Mouse (Mus musculus) neural tube, embryonic 14.5 days (tissue): Measurements from ENCODE around the gene Faap100. TPM values are rescaled to one million over a fixed set of nuclear protein-coding genes. Genes with fewer than 3 reads are reported as not detected.
A peak's percentile ranks its signal among the peaks of the same experiment; 100 is the strongest.
"Not testable (repeated sequence)": the region's sequence is repeated elsewhere in the genome, so short reads cannot be mapped to it uniquely, and the experiment has no call there.

Source experiments
- ATAC-seq: fragments of 200-750 bp; cut with Nextera tagmentation; 2 replicates; pipeline ENCODE4 v1.8.0; 2017; ENCODE audit warnings: low read depth, mild to moderate bottlenecking, moderate TSS enrichment, moderate library complexity
- H3K27ac ChIP-seq: fragments of 300-500 bp; sonication (generic); 2 replicates; pipeline ENCODE4 v1.5.1; 2014; ENCODE audit warnings: low read depth, mild to moderate bottlenecking, control low read depth, low read length, moderate library complexity, mixed read lengths
- H3K27me3 ChIP-seq: fragments of 300-500 bp; sonication (generic); 2 replicates; pipeline ENCODE4 v1.6.1; 2014; ENCODE audit warnings: low read length; ENCODE audit not compliant: control insufficient read depth, insufficient read depth
- H3K36me3 ChIP-seq: fragments of 300-500 bp; sonication (generic); 2 replicates; pipeline ENCODE4 v1.6.1; 2014; ENCODE audit warnings: low read length, mixed read lengths; ENCODE audit not compliant: control insufficient read depth, insufficient read depth
- H3K4me1 ChIP-seq: fragments of 300-500 bp; sonication (generic); 2 replicates; pipeline ENCODE4 v1.6.1; 2014; ENCODE audit warnings: low read length; ENCODE audit not compliant: control insufficient read depth, insufficient read depth
- H3K4me2 ChIP-seq: fragments of 300-500 bp; sonication (generic); 2 replicates; pipeline ENCODE4 v1.6.1; 2014; ENCODE audit warnings: mild to moderate bottlenecking, low read depth, low read length, control low read depth
- H3K4me3 ChIP-seq: fragments of 300-500 bp; sonication (generic); 2 replicates; pipeline ENCODE4 v1.5.1; 2014; ENCODE audit warnings: low read depth, low read length, control low read depth, mixed read lengths
- H3K9ac ChIP-seq: fragments of 300-500 bp; sonication (generic); replicated peaks from 2 replicates; pipeline ENCODE4 v1.6.1; 2014; ENCODE audit warnings: low read depth, mild to moderate bottlenecking, control low read depth, low read length, mixed read lengths
- H3K9me3 ChIP-seq: fragments of 300-500 bp; sonication (generic); 2 replicates; pipeline ENCODE4 v1.6.1; 2016; ENCODE audit warnings: low read length; ENCODE audit not compliant: control insufficient read depth
- WGBS: fragments of 180-500 bp; shearing (Covaris S2); extraction: QIAGEN DNeasy Blood & Tissue Kit; methylation state at CpG from one replicate; pipeline ENCODE4 v1.1.7; 2014; 5-methylcytosine and 5-hydroxymethylcytosine counted together
- polyA plus RNA-seq: library from polyadenylated mRNA; unstranded; fragments of >200 nt; fragmentation: Nextera tagmentation; extraction: Ambion mirVana; gene quantifications from 2 replicates; pipeline ENCODE4 v1.2.1, GENCODE M21; 2014

Faap100 gene
- polyA plus RNA-seq, 1 experiment from 2014 or later = 86.8 TPM

DNA sequence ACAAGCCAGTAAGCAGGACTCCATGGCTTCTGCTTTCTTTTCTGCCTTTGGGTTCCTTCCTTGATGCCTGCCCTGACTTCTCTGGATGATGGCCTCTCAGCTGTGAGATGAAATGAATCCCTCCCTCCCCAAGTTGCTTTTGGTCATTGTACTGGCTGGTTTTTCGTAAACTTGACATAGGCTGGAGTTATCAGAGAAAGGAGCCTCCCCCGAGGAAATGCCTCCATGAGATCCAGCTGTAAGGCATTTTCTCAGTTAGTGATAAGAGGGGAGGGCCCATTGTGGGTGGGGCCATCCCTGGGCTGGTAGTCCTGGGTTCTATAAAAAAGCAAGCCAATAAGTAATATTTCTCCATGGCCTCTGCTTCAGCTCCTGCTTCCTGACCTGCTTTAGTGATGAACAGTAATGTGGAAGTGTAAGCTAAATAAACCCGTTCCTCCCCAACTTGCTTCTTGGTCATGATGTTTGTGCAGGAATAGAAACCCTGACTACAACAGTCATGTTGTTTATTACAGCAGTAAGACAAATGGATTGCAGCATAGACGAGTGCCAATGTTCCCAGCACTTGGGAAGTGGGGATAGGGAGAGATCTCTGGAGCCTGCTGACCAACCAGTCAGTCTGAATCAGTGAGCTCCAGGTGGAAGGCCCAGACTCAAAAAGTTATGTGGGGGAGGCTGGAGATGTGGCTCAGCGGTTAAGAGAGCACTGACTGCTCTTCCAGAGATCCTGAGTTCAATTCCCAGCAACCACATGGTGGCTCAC, 23.1 kb downstream of the Faap100 start:
- 78% methylated on average over 5 of the region's 5 CpGs for WGBS
- Histone ChIP-seq H3K9ac (no peak overlapping the region), H3K4me1 (peaks cover 44% of the 10 kb centered on the region), H3K4me2 (no peak overlapping the region), H3K4me3 (no peak overlapping the region), H3K27ac (no peak overlapping the region), H3K9me3 (no peaks in the 10 kb centered on the region), H3K36me3 (no peaks in the 10 kb centered on the region), H3K27me3 (no peaks in the 10 kb centered on the region)
- ATAC-seq = no peak

DNA sequence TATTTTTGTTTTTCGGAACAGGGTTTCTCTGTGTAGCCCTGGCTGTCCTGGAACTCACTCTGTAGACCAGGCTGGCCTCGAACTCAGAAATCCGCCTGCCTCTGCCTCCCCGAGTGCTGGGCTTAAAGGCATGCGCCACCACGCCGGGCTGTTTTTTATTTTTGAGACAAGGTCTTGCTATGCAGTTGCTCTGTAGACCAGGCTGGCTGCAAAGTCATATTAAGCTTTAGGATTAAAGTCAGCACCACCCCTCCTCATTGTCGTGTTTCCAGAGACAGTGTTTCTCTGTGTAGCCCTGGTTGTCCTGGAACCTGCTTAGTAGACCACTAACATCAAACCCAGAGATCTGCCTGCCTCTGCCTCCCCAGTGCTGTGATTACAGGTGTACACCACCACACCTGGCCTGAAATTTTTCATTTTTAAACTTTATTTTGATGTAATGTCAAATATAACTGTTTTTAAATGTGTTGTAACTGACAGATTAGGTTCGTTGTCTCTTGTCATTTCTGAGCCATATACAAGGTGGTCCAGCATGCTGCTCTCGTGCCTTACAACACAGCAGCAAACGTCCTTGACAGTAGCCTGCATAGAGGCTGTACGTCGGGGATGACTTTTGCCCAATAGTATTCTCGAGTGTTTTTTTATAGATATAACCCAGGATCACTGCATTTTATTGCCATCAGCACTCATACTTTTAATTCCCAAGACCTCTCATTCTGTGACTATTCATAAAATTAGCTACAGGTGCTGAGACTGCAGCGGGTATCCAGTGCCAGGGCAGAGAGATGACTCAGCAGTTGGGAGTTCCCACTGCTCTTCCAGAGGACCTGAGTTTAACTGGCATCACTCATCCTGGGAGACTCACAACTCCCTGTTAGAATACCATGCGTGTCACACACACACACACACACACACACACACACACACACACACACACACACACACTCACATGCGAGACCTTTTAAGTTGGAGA, 24.0 kb downstream of the Faap100 start:
- H3K27me3 ChIP-seq = no peaks in the 10 kb centered on the region
- peaks cover 38% of the 10 kb centered on the region for H3K4me1 ChIP-seq
- H3K36me3 ChIP-seq = no peaks in the 10 kb centered on the region
- ATAC-seq = no peak
- no peak overlapping the region for H3K9ac ChIP-seq
- 89% methylated on average over 17 of the region's 17 CpGs for WGBS
- no peak overlapping the region for H3K4me3 ChIP-seq
- no peaks in the 10 kb centered on the region for H3K9me3 ChIP-seq
- no peak overlapping the region for H3K27ac ChIP-seq
- no peak overlapping the region for H3K4me2 ChIP-seq

DNA sequence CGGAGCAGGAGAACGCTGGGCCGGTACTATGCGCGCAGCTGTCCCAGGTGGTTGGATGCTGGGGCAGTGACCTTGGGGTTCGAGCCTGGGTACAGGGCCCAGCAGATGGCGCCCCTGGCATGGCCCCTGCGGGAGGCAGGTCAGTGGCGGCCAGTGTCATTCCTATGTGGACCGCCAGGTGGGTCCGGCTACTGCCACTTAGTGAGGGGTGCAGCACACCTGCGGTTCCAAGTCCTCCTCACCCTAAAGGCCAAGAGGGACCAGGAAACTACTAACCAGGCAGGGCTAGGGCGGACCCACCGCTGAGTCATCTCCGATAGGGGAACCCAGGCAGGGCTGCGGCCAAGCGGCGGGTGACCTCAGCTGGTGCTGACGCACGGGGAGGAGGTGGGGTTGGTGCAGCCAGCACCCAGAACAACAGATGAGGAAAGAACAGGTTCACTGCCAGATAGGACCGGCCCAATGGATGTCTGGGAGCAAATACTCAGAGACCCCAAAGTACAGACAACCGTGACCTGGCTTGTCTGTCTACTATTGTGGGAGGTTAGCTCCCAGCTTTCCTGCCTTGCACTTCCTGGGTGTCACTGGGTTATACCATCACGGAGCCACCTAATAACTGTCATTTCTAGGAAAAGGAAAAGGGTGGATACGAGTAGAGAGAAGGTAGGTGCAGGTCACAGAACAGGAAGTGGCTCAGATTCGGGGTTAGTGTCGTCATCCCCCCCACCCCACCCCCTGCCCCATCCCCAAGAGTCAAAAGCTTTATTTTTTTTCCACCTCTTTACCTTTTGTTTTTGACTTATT, 24.9 kb downstream of the Faap100 start:
- Histone ChIP-seq H3K36me3 (no peaks in the 10 kb centered on the region), H3K4me2 (no peak overlapping the region), H3K4me1 (peaks cover 41% of the 10 kb centered on the region), H3K27ac (no peak overlapping the region), H3K9me3 (no peaks in the 10 kb centered on the region), H3K4me3 (no peak overlapping the region), H3K27me3 (no peaks in the 10 kb centered on the region), H3K9ac (peak overlapping the region; percentile 16; the same call in 1 of the 2 replicates)
- WGBS = 22% methylated on average over 26 of the region's 26 CpGs
- no peak for ATAC-seq

DNA sequence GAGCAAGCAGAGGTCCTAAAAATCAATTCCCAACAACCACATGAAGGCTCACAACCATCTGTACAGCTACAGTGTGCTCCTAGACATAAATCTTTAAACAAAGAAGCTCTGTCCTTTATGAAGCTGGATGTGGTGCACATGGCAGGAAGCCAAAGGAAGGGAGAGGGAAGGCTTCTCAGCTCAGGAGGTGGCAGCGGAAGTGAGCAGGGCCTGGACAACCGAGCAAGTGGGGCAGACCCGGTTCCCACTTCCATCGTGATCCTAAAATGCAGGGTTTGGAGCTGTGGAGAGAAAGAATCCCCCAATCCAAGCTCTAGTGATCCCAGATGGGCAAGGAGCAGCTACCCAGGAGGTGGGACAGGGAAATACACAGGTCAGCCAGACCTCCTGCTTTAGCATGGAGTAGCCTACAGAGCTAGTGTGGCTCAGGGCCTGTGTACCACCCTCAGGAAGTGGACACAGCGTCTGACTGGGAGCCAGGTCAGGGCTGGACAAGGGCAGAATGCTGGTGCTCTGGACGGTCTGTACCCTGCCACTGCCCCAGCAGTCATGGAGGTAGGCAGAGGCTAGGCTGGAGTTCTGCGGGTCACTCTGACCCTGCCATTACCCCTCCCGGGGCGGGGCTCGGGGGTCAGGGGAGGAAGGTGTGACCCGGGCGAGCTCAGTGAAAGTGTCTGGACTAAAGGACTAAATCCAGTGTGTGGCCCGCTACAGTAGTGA, 25.8 kb downstream of the Faap100 start:
- Histone ChIP-seq H3K27ac (peak overlapping the region; percentile 74), H3K9me3 (no peaks in the 10 kb centered on the region), H3K4me3 (no peak overlapping the region), H3K27me3 (no peaks in the 10 kb centered on the region), H3K9ac (0 out of 2 replicates have a peak overlapping the region, but pooled peaks have one; percentile 28), H3K4me1 (peaks cover 31% of the 10 kb centered on the region), H3K36me3 (no peaks in the 10 kb centered on the region), H3K4me2 (no peak overlapping the region)
- ATAC-seq = no peak
- 59% methylated on average over 13 of the region's 13 CpGs for WGBS

DNA sequence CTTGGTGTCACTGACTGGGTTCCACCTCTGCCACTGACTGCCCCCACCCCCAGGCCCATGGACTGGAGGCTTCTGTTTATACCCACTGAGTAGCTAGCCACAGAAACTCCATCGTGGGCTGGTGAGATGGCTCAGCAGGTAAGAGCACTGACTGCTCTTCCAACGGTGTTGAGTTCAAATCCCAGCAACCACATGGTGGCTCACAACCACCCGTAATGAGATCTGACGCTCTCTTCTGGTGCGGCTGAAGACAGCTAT, 26.5 kb downstream of the Faap100 start:
- ATAC-seq = not testable (repeated sequence)

DNA sequence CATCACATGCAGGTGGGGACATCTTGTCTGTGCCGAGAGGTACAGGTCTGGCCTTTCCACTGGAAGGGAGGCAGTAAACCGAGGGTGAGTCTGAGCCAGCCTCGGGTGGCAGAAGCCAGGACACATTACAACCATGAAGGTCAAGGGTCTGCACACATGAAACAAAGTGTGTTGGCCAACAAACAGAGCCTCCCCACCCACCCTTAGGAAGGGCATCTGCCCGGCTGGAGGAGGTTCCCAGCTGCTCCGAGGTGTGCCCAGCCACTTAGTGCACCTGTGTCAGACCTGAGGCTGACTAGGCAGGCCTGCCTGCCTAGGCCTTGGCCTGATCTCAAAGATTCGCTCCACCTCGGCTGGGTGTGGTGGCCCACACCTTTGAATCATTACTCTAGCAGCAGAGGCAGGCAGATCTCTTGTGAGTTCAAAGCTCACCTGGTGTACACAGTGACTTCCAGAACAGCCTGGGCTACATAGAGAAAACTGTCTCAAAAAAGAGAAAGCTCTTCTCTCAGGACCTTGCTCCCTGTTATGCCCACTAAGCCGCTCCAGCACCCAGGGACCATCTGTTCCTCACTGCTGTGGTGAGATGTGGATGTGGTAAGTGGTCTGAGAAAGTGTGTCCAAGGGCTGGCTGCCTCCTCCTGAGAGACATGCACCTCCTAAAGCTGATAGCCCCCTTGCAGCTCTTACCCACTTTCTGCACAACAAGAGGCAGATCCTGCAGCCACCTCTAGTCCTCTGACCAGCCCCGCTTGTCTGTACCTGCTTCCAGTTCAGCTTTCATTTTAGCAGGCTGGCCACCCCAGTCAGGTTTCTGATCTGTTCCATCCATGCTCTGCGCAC, 27.1 kb downstream of the Faap100 start:
- 0 out of 2 replicates have a peak, but pooled peaks cover 3% of the 10 kb centered on the region for H3K36me3 ChIP-seq
- no peak overlapping the region for H3K9ac ChIP-seq
- H3K4me2 ChIP-seq = peak overlapping the region; percentile 98; the same call in 1 of the 2 replicates
- ATAC-seq = no peak
- peaks cover 27% of the 10 kb centered on the region for H3K4me1 ChIP-seq
- peak overlapping the region; percentile 100 for H3K27ac ChIP-seq
- 83% methylated on average over 10 of the region's 10 CpGs for WGBS
- H3K27me3 ChIP-seq = no peaks in the 10 kb centered on the region
- no peaks in the 10 kb centered on the region for H3K9me3 ChIP-seq
- no peak overlapping the region for H3K4me3 ChIP-seq

More for the DNA sequence above, 26.5 kb downstream of the Faap100 start:
- not testable (repeated sequence) for H3K36me3 ChIP-seq, H3K27me3 ChIP-seq, H3K9me3 ChIP-seq, H3K9ac ChIP-seq, H3K4me3 ChIP-seq, H3K4me2 ChIP-seq
- 73% methylated on average over 5 of the region's 5 CpGs for WGBS
- Histone ChIP-seq H3K4me1 (peaks cover 27% of the 10 kb centered on the region), H3K27ac (peak overlapping the region; percentile 57; the same call in 1 of the 2 replicates)

DNA sequence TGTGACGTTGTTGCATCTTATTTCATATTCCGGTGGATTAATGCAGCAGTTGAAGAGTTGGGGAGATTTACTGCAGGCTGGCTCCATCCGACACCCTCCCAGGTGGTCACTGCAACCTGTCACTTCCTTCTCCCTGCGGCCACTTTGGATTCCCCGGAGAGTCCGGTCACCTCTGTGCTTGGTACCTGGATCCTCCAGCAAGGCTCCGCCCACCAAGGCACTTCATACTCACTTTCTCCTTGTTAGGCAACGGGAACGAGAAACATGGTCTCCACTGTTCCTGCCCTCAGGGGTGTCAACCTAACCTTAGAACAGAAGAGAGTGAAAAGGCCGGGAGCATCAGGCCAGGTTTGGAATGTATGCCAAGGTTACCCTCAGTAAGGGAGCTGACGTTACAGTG, 27.9 kb downstream of the Faap100 start:
- no peak for ATAC-seq
- H3K36me3 ChIP-seq = 0 out of 2 replicates have a peak, but pooled peaks cover 3% of the 10 kb centered on the region
- H3K4me2 ChIP-seq = peak overlapping the region; percentile 98
- H3K27ac ChIP-seq = peak overlapping the region; percentile 100
- H3K9me3 ChIP-seq = no peaks in the 10 kb centered on the region
- no peaks in the 10 kb centered on the region for H3K27me3 ChIP-seq
- H3K9ac ChIP-seq = peak overlapping the region; percentile 100
- peak overlapping the region; percentile 100 for H3K4me3 ChIP-seq
- 22% methylated on average over 11 of the region's 11 CpGs for WGBS
- peaks cover 27% of the 10 kb centered on the region for H3K4me1 ChIP-seq
